Mouse (Mus musculus) hindbrain, embryonic 10.5 days (tissue): Measurements from ENCODE around the gene Hkdc1. TPM values are rescaled to one million over a fixed set of nuclear protein-coding genes. Genes with fewer than 3 reads are reported as not detected.

Experiments used
- DNase-seq: peaks from one replicate; pipeline ENCODE4 v3.0.0-alpha.2; 2017; ENCODE audit warnings: low spot score
- H3K27ac ChIP-seq: fragments of 300-500 bp; sonication (generic); 2 replicates; pipeline ENCODE4 v1.5.1; 2016; ENCODE audit warnings: mild to moderate bottlenecking, moderate library complexity
- H3K27me3 ChIP-seq: fragments of 300-500 bp; sonication (generic); 2 replicates; pipeline ENCODE4 v1.6.1; 2016; ENCODE audit warnings: mild to moderate bottlenecking; ENCODE audit not compliant: poor library complexity, insufficient read depth, severe bottlenecking
- H3K36me3 ChIP-seq: fragments of 300-500 bp; sonication (generic); 2 replicates; pipeline ENCODE4 v1.6.1; 2016; ENCODE audit warnings: mild to moderate bottlenecking, moderate library complexity
- H3K4me1 ChIP-seq: fragments of 300-500 bp; sonication (generic); replicated peaks from 2 replicates; pipeline ENCODE4 v1.6.1; 2016; ENCODE audit warnings: mild to moderate bottlenecking
- H3K4me3 ChIP-seq: fragments of 300-500 bp; sonication (generic); 2 replicates; pipeline ENCODE4 v1.5.1; 2016; ENCODE audit warnings: mild to moderate bottlenecking, moderate library complexity
- H3K9me3 ChIP-seq: fragments of 300-500 bp; sonication (generic); 2 replicates; pipeline ENCODE4 v1.6.1; 2016; ENCODE audit warnings: mild to moderate bottlenecking, moderate library complexity
- WGBS: fragments of 180-500 bp; shearing (Covaris S2); methylation state at CpG from one replicate; pipeline ENCODE4 v1.1.7; 2016; 5-methylcytosine and 5-hydroxymethylcytosine counted together
- polyA plus RNA-seq: library from polyadenylated mRNA; unstranded; fragments of >200 nt; fragmentation: Nextera tagmentation; extraction: Ambion mirVana; gene quantifications from 2 replicates; pipeline ENCODE4 v1.2.1, GENCODE M21; 2016

The Hkdc1 gene
- polyA plus RNA-seq, 1 experiment from 2014 or later = 0.33 TPM

- H3K27me3 ChIP-seq = no peaks in the 10 kb centered on the region
- no peaks in the 10 kb centered on the region for H3K9me3 ChIP-seq
- no peak for DNase-seq
- H3K36me3 ChIP-seq = no peaks in the 10 kb centered on the region
- H3K4me3 ChIP-seq = no peak overlapping the region
- H3K27ac ChIP-seq = no peak overlapping the region
- peaks cover 26% of the 10 kb centered on the region for H3K4me1 ChIP-seq
- WGBS = 48% methylated on average over 4 of the region's 4 CpGs
Observed at GRCm38 (mm10) chr10:62413606-62413982, 8.7 kb downstream of the Hkdc1 start.

GRCm38 (mm10) chr10:62412906-62413605 is 9.2 kb downstream of the Hkdc1 start:
- Histone ChIP-seq H3K9me3 (no peaks in the 10 kb centered on the region), H3K36me3 (no peaks in the 10 kb centered on the region), H3K4me1 (peaks cover 25% of the 10 kb centered on the region), H3K4me3 (no peak overlapping the region), H3K27ac (no peak overlapping the region), H3K27me3 (no peaks in the 10 kb centered on the region)
- no peak for DNase-seq
- 45% methylated on average over 8 of the region's 8 CpGs for WGBS

- Histone ChIP-seq H3K4me1 (peaks cover 25% of the 10 kb centered on the region), H3K9me3 (no peaks in the 10 kb centered on the region), H3K4me3 (no peak overlapping the region), H3K36me3 (no peaks in the 10 kb centered on the region), H3K27ac (no peak overlapping the region), H3K27me3 (peaks cover 7% of the 10 kb centered on the region; the same call in 1 of the 2 replicates)
- DNase-seq = no peak
- 69% methylated on average over 19 of the region's 19 CpGs for WGBS
Observed at GRCm38 (mm10) chr10:62411431-62412410, 10.6 kb downstream of the Hkdc1 start.

GRCm38 (mm10) chr10:62410943-62411342 is 11.3 kb downstream of the Hkdc1 start:
- Histone ChIP-seq H3K27ac (no peak overlapping the region), H3K4me3 (no peak overlapping the region), H3K27me3 (peaks cover 12% of the 10 kb centered on the region; the same call in 1 of the 2 replicates), H3K36me3 (no peaks in the 10 kb centered on the region), H3K9me3 (no peaks in the 10 kb centered on the region), H3K4me1 (peaks cover 25% of the 10 kb centered on the region)
- WGBS = 16% methylated on average over 5 of the region's 5 CpGs
- peak; percentile 75 for DNase-seq

- peaks cover 10% of the 10 kb centered on the region for H3K4me1 ChIP-seq
- no peak overlapping the region for H3K27ac ChIP-seq
- H3K36me3 ChIP-seq = no peaks in the 10 kb centered on the region
- no peaks in the 10 kb centered on the region for H3K9me3 ChIP-seq
- 41% methylated on average over 14 of the region's 14 CpGs for WGBS
- DNase-seq = peak; percentile 46
- peak overlapping the region; percentile 29 for H3K4me3 ChIP-seq
- H3K27me3 ChIP-seq = peaks cover 19% of the 10 kb centered on the region; the same call in 1 of the 2 replicates
Observed at GRCm38 (mm10) chr10:62404901-62405300, 17.4 kb downstream of the Hkdc1 start.

- 86% methylated on average over 19 of the region's 19 CpGs for WGBS
Observed at GRCm38 (mm10) chr10:62401641-62402111, 20.6 kb downstream of the Hkdc1 start.

GRCm38 (mm10) chr10:62383011-62383410 is 39.3 kb downstream of the Hkdc1 start:
- H3K27me3 ChIP-seq = no peaks in the 10 kb centered on the region
- no peak overlapping the region for H3K4me3 ChIP-seq
- no peaks in the 10 kb centered on the region for H3K9me3 ChIP-seq
- no peaks in the 10 kb centered on the region for H3K36me3 ChIP-seq
- DNase-seq = no peak
- H3K27ac ChIP-seq = no peak overlapping the region
- no peaks in the 10 kb centered on the region for H3K4me1 ChIP-seq
- WGBS = 84% methylated on average over 3 of the region's 3 CpGs

More at GRCm38 (mm10) chr10:62401641-62402111, 20.6 kb downstream of the Hkdc1 start:
- Histone ChIP-seq H3K27ac (no peak overlapping the region), H3K9me3 (no peaks in the 10 kb centered on the region), H3K4me1 (peaks cover 10% of the 10 kb centered on the region), H3K36me3 (no peaks in the 10 kb centered on the region), H3K4me3 (no peak overlapping the region), H3K27me3 (peaks cover 11% of the 10 kb centered on the region; the same call in 1 of the 2 replicates)
- no peak for DNase-seq

GRCm38 (mm10) chr10:62380936-62381335 is 41.4 kb downstream of the Hkdc1 start:
- H3K36me3 ChIP-seq = no peaks in the 10 kb centered on the region
- no peak overlapping the region for H3K4me3 ChIP-seq
- no peaks in the 10 kb centered on the region for H3K4me1 ChIP-seq
- no peaks in the 10 kb centered on the region for H3K27me3 ChIP-seq
- H3K27ac ChIP-seq = no peak overlapping the region
- DNase-seq = no peak
- no peaks in the 10 kb centered on the region for H3K9me3 ChIP-seq

- H3K36me3 ChIP-seq = no peaks in the 10 kb centered on the region
- H3K9me3 ChIP-seq = no peaks in the 10 kb centered on the region
- H3K4me3 ChIP-seq = no peak within 1 kb of the TSS
- no peak for DNase-seq
- H3K27ac ChIP-seq = no peak within 1 kb of the TSS
- WGBS = 86% methylated on average over 1 of the region's 1 CpGs
- peaks cover 6% of the 10 kb centered on the region; the same call in 1 of the 2 replicates for H3K4me1 ChIP-seq
- no peaks in the 10 kb centered on the region for H3K27me3 ChIP-seq
Observed at GRCm38 (mm10) chr10:62379808-62380207, 42.5 kb downstream of the Hkdc1 start, which contains the start of gene Hk1. TSS of gene Hk1 (minus strand) at chr10:62379908.

GRCm38 (mm10) chr10:62358827-62359226 is 63.5 kb downstream of the Hkdc1 start:
- DNase-seq = no peak
- H3K9me3 ChIP-seq = 0 out of 2 replicates have a peak, but pooled peaks cover 6% of the 10 kb centered on the region
- H3K27ac ChIP-seq = no peak overlapping the region
- WGBS = 90% methylated on average over 7 of the region's 7 CpGs
- H3K4me3 ChIP-seq = no peak overlapping the region
- H3K36me3 ChIP-seq = no peaks in the 10 kb centered on the region
- H3K27me3 ChIP-seq = no peaks in the 10 kb centered on the region
- H3K4me1 ChIP-seq = 0 out of 2 replicates have a peak, but pooled peaks cover 5% of the 10 kb centered on the region

- H3K27me3 ChIP-seq = no peaks in the 10 kb centered on the region
- 0 out of 2 replicates have a peak, but pooled peaks cover 5% of the 10 kb centered on the region for H3K4me1 ChIP-seq
- 83% methylated on average over 17 of the region's 17 CpGs for WGBS
- no peak overlapping the region for H3K4me3 ChIP-seq
- H3K27ac ChIP-seq = no peak overlapping the region
- no peak for DNase-seq
- H3K36me3 ChIP-seq = no peaks in the 10 kb centered on the region
- H3K9me3 ChIP-seq = no peaks in the 10 kb centered on the region
Observed at GRCm38 (mm10) chr10:62356105-62356730, 66.1 kb downstream of the Hkdc1 start.

GRCm38 (mm10) chr10:62345147-62345546 is 77.1 kb downstream of the Hkdc1 start:
- no peak for DNase-seq
- H3K4me3 ChIP-seq = no peak overlapping the region
- 0 out of 2 replicates have a peak overlapping the region, but pooled peaks have one; percentile 3 for H3K27ac ChIP-seq
- peaks cover 16% of the 10 kb centered on the region for H3K4me1 ChIP-seq
- no peaks in the 10 kb centered on the region for H3K27me3 ChIP-seq
- no peaks in the 10 kb centered on the region for H3K9me3 ChIP-seq
- H3K36me3 ChIP-seq = no peaks in the 10 kb centered on the region
- 84% methylated on average over 5 of the region's 5 CpGs for WGBS
